Mouse (Mus musculus): ENCODE data around the gene Gm17067. TPM values are rescaled to one million over a fixed set of nuclear protein-coding genes. Genes with fewer than 3 reads are reported as not detected.
"Not testable (repeated sequence)": the region's sequence is repeated elsewhere in the genome, so short reads cannot be mapped to it uniquely, and the experiment has no call there.

The Gm17067 gene
- total RNA-seq (2015) (not detected in 2 replicates), total RNA-seq (2017) (not detected in 2 replicates)

DNA sequence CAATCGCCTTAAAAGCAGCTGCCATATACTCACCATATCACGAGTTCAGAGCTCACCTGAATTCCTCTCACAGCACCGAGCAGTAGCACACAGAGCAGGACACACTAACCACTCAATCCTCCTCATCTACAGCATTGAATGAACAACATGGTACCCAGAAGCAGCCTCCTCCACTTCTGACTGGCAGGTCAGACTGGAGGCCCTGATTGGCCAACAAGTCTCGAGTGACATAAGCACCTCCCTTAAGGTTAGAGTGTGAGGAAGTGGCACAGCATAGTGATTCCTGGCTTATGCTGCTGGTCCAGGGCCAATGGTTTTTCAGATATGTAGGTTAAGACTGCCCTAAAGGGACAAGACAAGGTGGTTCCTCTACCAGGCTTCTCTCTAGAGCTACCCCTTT is at the start of gene Gm17067:
Gene Gm17067, minus strand, starts transcription at position 101 of the 400 bp plus-strand sequence.
- ATAC-seq (replicated peaks; ENCODE audit: poor library complexity): not testable (repeated sequence)

DNA sequence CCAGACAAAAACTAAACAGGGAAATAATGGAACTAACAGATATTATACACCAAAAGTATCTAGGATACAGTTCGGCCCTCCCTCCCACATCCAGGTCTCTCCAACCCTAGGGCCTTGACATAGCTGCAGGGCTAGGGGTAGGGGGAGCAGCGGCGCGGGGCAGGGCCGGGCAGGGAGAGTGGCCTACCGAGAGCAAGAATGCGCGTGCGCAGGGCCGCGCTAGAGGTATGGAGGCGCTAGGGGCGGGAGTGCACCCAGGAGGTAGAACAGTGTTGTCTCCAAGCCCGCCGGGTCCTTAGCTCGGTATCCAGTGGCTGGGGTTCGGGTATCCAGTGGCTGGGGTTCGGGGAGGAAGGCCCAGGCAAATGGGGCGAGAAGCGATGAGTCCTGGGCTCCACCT is 23.0 kb upstream of the Gm17067 start:
- no peak for ATAC-seq (replicated peaks; ENCODE audit: poor library complexity)

DNA sequence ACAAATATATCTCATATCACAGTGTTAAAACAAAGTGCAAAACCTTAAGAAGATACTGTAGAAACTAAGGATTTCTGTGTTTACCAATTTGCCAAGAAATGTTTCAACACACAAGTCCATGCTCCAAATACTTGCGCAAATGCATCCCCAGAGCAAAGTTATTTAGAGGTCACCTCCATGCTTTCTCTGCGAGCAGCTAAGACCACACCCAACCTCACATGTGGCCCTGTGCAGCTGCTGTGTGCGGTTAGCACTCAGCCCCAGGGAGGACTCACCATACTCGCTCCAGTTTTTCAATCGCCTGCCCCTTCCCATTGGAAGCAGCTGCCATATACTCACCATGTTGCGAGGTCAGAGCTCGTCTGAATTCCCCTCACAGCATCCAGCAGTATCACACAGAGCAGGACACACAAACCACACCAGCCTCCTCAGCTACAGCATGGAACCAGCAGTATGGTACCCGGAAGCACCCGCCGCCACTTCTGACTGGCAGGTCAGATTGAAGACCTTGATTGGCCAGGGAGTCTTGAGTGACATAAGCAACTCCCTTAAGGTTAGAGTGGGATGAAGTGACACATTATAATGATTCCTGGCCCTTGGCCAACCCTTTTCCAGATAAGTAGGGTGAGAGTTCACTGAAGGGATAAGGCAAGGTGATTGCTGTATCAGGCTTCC is 11.9 kb upstream of the Gm17067 start:
- ATAC-seq (replicated peaks; ENCODE audit: poor library complexity): no peak

DNA sequence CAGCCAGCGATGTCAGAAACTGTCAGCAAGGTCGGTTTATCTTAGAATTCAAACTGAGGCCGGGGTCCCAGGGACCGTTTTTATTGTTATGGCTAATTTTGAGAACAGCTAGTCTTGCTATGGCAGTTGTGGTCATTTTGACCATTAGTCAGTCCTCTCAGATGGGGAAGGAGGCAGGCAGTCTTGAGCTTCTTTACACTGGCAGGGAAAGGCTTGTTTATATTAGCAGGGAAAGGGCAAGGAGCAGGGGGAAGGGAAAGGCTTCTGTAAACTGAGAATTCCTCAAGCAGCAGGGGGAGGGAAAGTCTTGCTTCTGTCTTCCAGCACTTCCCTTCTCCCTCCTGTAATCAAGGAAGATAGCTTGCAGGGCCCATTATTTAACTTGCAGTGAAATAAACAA is 33.6 kb downstream of the Gm17067 start:
- not testable (repeated sequence) for ATAC-seq (replicated peaks; ENCODE audit: poor library complexity)

DNA sequence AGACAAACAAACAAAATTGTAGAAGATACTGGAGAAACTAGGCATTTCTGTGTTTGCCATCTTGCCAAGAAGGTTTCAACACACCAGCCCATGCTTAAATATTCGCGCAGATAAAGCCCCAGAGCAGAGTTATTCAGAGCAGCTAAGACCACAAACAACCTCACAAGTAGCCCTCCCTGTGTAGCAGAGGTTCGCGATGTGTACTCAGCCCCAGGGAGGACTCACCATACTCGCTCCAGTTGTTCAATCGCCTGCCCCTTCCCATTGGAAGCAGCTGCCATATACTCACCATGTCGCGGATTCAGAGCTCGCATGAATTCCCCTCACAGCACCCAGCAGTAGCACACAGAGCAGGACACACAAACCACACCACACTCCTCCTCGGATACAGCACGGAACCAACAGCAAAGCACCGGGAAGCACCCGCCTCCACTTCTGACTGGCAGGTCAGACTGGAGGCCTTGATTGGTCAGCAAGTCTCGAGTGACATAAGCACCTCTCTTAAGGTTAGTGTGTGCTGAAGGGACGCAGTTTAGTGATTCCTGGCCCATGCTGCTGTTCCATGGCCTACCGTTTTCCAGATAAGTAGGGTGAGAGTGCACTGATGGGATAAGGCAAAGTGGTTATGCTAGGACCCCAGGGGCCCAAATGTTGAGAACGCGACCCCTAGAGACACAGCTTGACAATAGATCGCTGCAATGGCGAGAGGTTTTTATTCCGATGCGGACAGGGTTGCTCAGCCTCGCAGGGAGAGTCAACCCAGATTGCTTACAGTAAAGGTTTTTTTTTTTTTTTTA is 34.3 kb downstream of the Gm17067 start, which contains the start of gene Zfp975:
Gene Zfp975, minus strand, starts transcription at position 381 of the 797 bp plus-strand sequence.
- peak; percentile 99 for ATAC-seq (replicated peaks; ENCODE audit: poor library complexity)

DNA sequence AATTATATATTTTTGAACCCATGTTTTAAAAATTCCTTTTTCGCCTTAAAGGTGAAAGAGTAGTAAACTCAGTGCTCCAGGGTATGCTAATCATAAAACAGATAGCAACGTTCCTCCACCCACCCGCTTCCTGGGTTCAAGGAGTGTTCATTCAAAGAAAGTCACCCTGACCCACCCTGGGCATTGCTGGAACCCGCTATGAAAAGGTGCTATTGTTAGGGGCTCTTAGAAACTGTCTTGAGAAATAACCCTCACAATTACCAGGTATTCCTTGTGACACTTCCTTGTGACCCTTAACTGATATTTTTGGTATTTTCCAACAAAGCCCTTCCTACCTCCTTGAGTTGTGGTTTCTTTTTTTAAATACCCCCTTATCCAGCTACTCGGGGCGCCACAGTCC is 46.7 kb downstream of the Gm17067 start:
- not testable (repeated sequence) for ATAC-seq (replicated peaks; ENCODE audit: poor library complexity)

DNA sequence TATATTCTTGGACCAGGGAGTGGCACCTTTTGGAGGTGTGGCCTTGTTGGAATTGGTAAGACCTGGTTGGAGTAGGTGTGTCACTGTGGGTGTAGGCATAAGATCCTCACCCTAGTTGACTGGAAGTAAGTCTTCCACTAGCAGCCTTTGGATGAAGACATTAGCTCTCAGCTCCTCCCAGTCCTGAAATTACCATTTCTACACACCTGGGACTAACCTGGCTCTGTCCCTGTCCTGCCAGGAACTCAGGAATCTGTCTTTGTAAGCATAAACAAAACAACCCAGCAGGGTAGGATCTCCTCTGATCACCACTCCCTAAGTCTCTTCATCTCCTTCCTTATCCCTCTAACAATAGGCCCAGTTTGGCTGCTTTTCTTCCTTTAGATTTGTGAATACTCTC is 47.2 kb downstream of the Gm17067 start:
- not testable (repeated sequence) for ATAC-seq (replicated peaks; ENCODE audit: poor library complexity)

- not testable (repeated sequence) for ATAC-seq (replicated peaks; ENCODE audit: poor library complexity)
These were observed 66.7 kb downstream of the Gm17067 start for GRCm38 (mm10) chr7:42660140-42660539.

Other genes starting within 250 kb of the Gm17067 start
- 52.1 and 53.6 TPM in 2 replicates for gene Zfp141, start 221.3 kb downstream of the Gm17067 start, total RNA-seq (2015)
- 45.2 and 55.9 TPM in 2 replicates for gene Zfp141, start 221.3 kb downstream of the Gm17067 start, total RNA-seq (2017)
- not detected in 2 replicates for gene Gm21028, start 148.4 kb downstream of the Gm17067 start, total RNA-seq (2015)
- not detected in 2 replicates for gene Gm21028, start 148.4 kb downstream of the Gm17067 start, total RNA-seq (2017)
- 0.42 and 0.91 TPM in 2 replicates for gene Zfp977, start 134.5 kb downstream of the Gm17067 start, total RNA-seq (2015)
- gene Zfp977, start 134.5 kb downstream of the Gm17067 start, total RNA-seq (2017): 0.04 and 0.44 TPM in 2 replicates
- gene Zfp976, start 84.4 kb downstream of the Gm17067 start, total RNA-seq (2015): 6.4 and 10.7 TPM in 2 replicates
- gene Zfp976, start 84.4 kb downstream of the Gm17067 start, total RNA-seq (2017): 3.5 and 5.1 TPM in 2 replicates
- gene Zfp975, start 34.3 kb downstream of the Gm17067 start, total RNA-seq (2015): 6.2 and 7.1 TPM in 2 replicates
- 4.9 and 8.3 TPM in 2 replicates for gene Zfp975, start 34.3 kb downstream of the Gm17067 start, total RNA-seq (2017)
- gene Vmn2r62, start 66.5 kb upstream of the Gm17067 start, total RNA-seq (2015): not detected in 2 replicates
- not detected in 2 replicates for gene Vmn2r62, start 66.5 kb upstream of the Gm17067 start, total RNA-seq (2017)
- not detected in 2 replicates for gene Gm2381, start 140.2 kb upstream of the Gm17067 start, total RNA-seq (2015)
- gene Gm2381, start 140.2 kb upstream of the Gm17067 start, total RNA-seq (2017): not detected in 2 replicates
- gene Vmn2r63, start 206.8 kb upstream of the Gm17067 start, total RNA-seq (2015): not detected in 2 replicates
- not detected in 2 replicates for gene Vmn2r63, start 206.8 kb upstream of the Gm17067 start, total RNA-seq (2017)

Data from megakaryocyte progenitor cell, adult 5-6 weeks (primary cell).